Mouse (Mus musculus): Measurements from ENCODE around the gene Gm5901.

GRCm38 (mm10) chr7:105426051-105426450, 51.2 kb downstream of the Gm5901 start:
- TF ChIP-seq CTCF (IDR thresholded peaks at IDR 0.05; ENCODE audit: borderline replicate concordance, control insufficient read depth, extremely low read depth, insufficient read depth, low read length, poor library complexity) (no peak), POLR2A (IDR thresholded peaks at IDR 0.05; ENCODE audit: control insufficient read depth, extremely low read depth, insufficient read depth, low read length, poor library complexity) (no peak)

Data from thymus, adult 2 months (tissue).